Mouse (Mus musculus) stomach, postnatal 0 days (tissue): ENCODE data around the gene Olfr1448. TPM values are rescaled to one million over a fixed set of nuclear protein-coding genes. Genes with fewer than 3 reads are reported as not detected.

ENCODE experiments used
- ATAC-seq: fragments of 200-750 bp; cut with Nextera tagmentation; 2 replicates; pipeline ENCODE4 v1.8.0; 2017; ENCODE audit not compliant: low FRiP score, low TSS enrichment
- DNase-seq: peaks from one replicate; pipeline ENCODE4 v3.0.0-alpha.2; 2016; ENCODE audit warnings: low spot score
- H3K27ac ChIP-seq: fragments of 300-500 bp; sonication (generic); replicated peaks from 2 replicates; pipeline ENCODE4 v1.5.1; 2014; ENCODE audit warnings: mild to moderate bottlenecking, control low read depth
- H3K27me3 ChIP-seq: fragments of 300-500 bp; sonication (generic); 2 replicates; pipeline ENCODE4 v1.6.1; 2014; ENCODE audit warnings: low read length; ENCODE audit not compliant: control insufficient read depth, insufficient read depth
- H3K36me3 ChIP-seq: fragments of 300-500 bp; sonication (generic); 2 replicates; pipeline ENCODE4 v1.6.1; 2014; ENCODE audit warnings: low read length, mixed read lengths; ENCODE audit not compliant: control insufficient read depth, insufficient read depth
- H3K4me1 ChIP-seq: fragments of 300-500 bp; sonication (generic); replicated peaks from 2 replicates; pipeline ENCODE4 v1.6.1; 2014; ENCODE audit warnings: antibody characterized with exemption; ENCODE audit not compliant: control insufficient read depth, insufficient read depth
- H3K4me2 ChIP-seq: fragments of 300-500 bp; sonication (generic); replicated peaks from 2 replicates; pipeline ENCODE4 v1.6.1; 2014; ENCODE audit warnings: low read depth, mild to moderate bottlenecking, control low read depth, moderate library complexity
- H3K4me3 ChIP-seq: fragments of 300-500 bp; sonication (generic); 2 replicates; pipeline ENCODE4 v1.5.1; 2014; ENCODE audit warnings: low read depth, low read length, control low read depth
- H3K9ac ChIP-seq: fragments of 300-500 bp; sonication (generic); 2 replicates; pipeline ENCODE4 v1.6.1; 2014; ENCODE audit warnings: mild to moderate bottlenecking, low read length, control low read depth, mixed read lengths
- H3K9me3 ChIP-seq: fragments of 300-500 bp; sonication (generic); 2 replicates; pipeline ENCODE4 v1.6.1; 2016; ENCODE audit warnings: low read length; ENCODE audit not compliant: control insufficient read depth
- CTCF ChIP-seq: IDR thresholded peaks from 2 replicates; pipeline ENCODE4 v1.5.1; 2016; ENCODE audit warnings: antibody characterized with exemption, low read depth, mild to moderate bottlenecking, moderate library complexity
- EP300 ChIP-seq: optimal IDR thresholded peaks from 2 replicates; pipeline ENCODE3; 2016; ENCODE audit warnings: antibody characterized with exemption
- WGBS: fragments of 180-500 bp; shearing (Covaris S2); extraction: QIAGEN DNeasy Blood & Tissue Kit; methylation state at CpG from one replicate; pipeline ENCODE4 v1.1.7; 2014; 5-methylcytosine and 5-hydroxymethylcytosine counted together
- polyA plus RNA-seq: library from polyadenylated mRNA; unstranded; fragments of >200 nt; fragmentation: Nextera tagmentation; extraction: Ambion mirVana; gene quantifications from 2 replicates; pipeline ENCODE4 v1.2.1, GENCODE M21; 2015

The Olfr1448 gene
- polyA plus RNA-seq, 1 experiment from 2014 or later, result not detected

DNA sequence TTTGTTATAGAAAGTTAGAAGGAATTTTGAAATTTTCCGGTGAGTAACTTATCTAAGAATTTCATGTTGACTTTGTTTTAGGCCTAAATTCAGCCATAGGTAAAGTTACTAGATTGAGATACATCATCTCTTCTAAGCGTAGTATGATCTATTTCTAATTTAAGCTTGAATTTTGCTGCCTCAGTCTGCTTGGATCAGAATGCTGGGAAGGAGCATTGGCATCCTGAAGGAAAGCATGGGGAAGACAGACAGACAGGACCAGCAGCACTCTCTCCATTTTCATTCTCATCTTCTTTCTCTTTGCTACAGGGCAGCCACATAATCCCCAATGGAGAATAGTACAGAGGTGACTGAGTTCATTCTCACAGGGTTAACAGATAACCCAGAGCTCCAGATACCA lies 40.7 kb downstream of the Olfr1448 start, which contains the start of gene Olfr1445:
Gene Olfr1445 (plus strand): TSS at position 301 of the 400 bp plus-strand sequence.
- Histone ChIP-seq H3K9me3 (no peaks in the 10 kb centered on the region), H3K9ac (no peak within 1 kb of the TSS), H3K4me3 (no peak within 1 kb of the TSS), H3K36me3 (no peaks in the 10 kb centered on the region), H3K27me3 (no peaks in the 10 kb centered on the region), H3K27ac (no peak within 1 kb of the TSS), H3K4me1 (no peaks in the 10 kb centered on the region), H3K4me2 (no peak within 1 kb of the TSS)
- no peak for ATAC-seq
- TF ChIP-seq CTCF (no peak), EP300 (no peak)
- 84% methylated on average over 2 of the region's 2 CpGs for WGBS
- no peak for DNase-seq

Other genes with a start within 250 kb of the Olfr1448 start
- not detected in 2 replicates for gene Olfr1443, start 246.3 kb downstream of the Olfr1448 start, polyA plus RNA-seq
- not detected in 2 replicates for gene Keg1, start 228.6 kb downstream of the Olfr1448 start, polyA plus RNA-seq
- gene Cntf, start 158.8 kb downstream of the Olfr1448 start, polyA plus RNA-seq, result 0.55 and 0.61 TPM in 2 replicates
- gene Zfp91, start 128.3 kb downstream of the Olfr1448 start, polyA plus RNA-seq, result 8.6 and 8.9 TPM in 2 replicates
- gene Lpxn, start 128.2 kb downstream of the Olfr1448 start, polyA plus RNA-seq, result 1.5 and 1.7 TPM in 2 replicates
- not detected in 2 replicates for gene Gm5244, start 77.7 kb downstream of the Olfr1448 start, polyA plus RNA-seq
- gene Olfr1444, start 67.1 kb downstream of the Olfr1448 start, polyA plus RNA-seq, result not detected in 2 replicates
- gene Olfr1445, start 40.6 kb downstream of the Olfr1448 start, polyA plus RNA-seq, result not detected in 2 replicates
- gene Olfr1446, start 30.9 kb downstream of the Olfr1448 start, polyA plus RNA-seq, result not detected in 2 replicates
- not detected in 2 replicates for gene Olfr1447, start 20.7 kb downstream of the Olfr1448 start, polyA plus RNA-seq
- gene Olfr1449, start 6.4 kb upstream of the Olfr1448 start, polyA plus RNA-seq, result not detected in 2 replicates
- not detected in 2 replicates for gene Olfr1450, start 25.8 kb upstream of the Olfr1448 start, polyA plus RNA-seq
- not detected in 2 replicates for gene Olfr1451, start 70.6 kb upstream of the Olfr1448 start, polyA plus RNA-seq
- gene Olfr1453, start 103.9 kb upstream of the Olfr1448 start, polyA plus RNA-seq, result not detected in 2 replicates
- not detected in 2 replicates for gene Olfr1454, start 136.2 kb upstream of the Olfr1448 start, polyA plus RNA-seq
- gene Olfr1457, start 173.5 kb upstream of the Olfr1448 start, polyA plus RNA-seq, result not detected in 2 replicates
- not detected in 2 replicates for gene Olfr1458, start 182.4 kb upstream of the Olfr1448 start, polyA plus RNA-seq
- 0.02 TPM in 1 of 2 replicates, not detected in the other for gene Olfr1459, start 225.1 kb upstream of the Olfr1448 start, polyA plus RNA-seq
- not detected in 2 replicates for gene Olfr1461, start 238.6 kb upstream of the Olfr1448 start, polyA plus RNA-seq